Mouse (Mus musculus) gastrocnemius, postnatal 36 days (tissue): ENCODE measurements around the gene Btg2. TPM values are rescaled to one million over a fixed set of nuclear protein-coding genes. Genes with fewer than 3 reads are reported as not detected.

Experiments used
- DNase-seq, 2 experiments: peaks; one replicate each; pipeline ENCODE4 v3.0.0; 2022
- intact Hi-C: fragments of 180-260 bp; cut with DNase I; formaldehyde crosslinking; loops from one replicate; pipeline ENCODE4 v1.15.1; 2025
- long read RNA-seq, 2 experiments: library from polyadenylated mRNA; stranded (forward); transcript quantifications; one replicate each; pipeline ENCODE4 v2.0.0; 2021
- total RNA-seq, 2 experiments: library from RNA; stranded (reverse); gene quantifications; 2 replicates each; pipeline ENCODE4 v1.2.3; 2021

Btg2 gene
- total RNA-seq = 10 to 100 TPM; 31.5 to 54.9 TPM
- long read RNA-seq, experiment 1, transcript Btg2-201 (2 exons, 2,743 nt) = major isoform, 5 of 9 reads
- long read RNA-seq, experiment 1, partial matches to known transcripts = 0 of 9 reads
- long read RNA-seq, experiment 1, other reads (novel, unspliced or antisense) = 4 of 9 reads
- long read RNA-seq, experiment 2, transcript Btg2-201 (2 exons, 2,743 nt) = major isoform, 14 of 25 reads
- long read RNA-seq, experiment 2, partial matches to known transcripts = 0 of 25 reads
- long read RNA-seq, experiment 2, other reads (novel, unspliced or antisense) = 11 of 25 reads

GRCm38 (mm10) chr1:134078802-134079476 is at the start of gene Btg2:
Gene Btg2 (minus strand): TSS chr1:134079120.
- DNase-seq = peak; percentile 96 to 97
- intact Hi-C loops = loop anchor here (2.0 kb wide), 1 partner anchor 14 kb away; no protein-coding TSS in a partner anchor

GRCm38 (mm10) chr1:134122195-134122594 is 43.3 kb upstream of the Btg2 start:
- DNase-seq = no peak
- intact Hi-C loops = no loop called here

- intact Hi-C loops = no loop called here
- DNase-seq = peak; percentile 75 to 85
These were observed 41.3 kb upstream of the Btg2 start for GRCm38 (mm10) chr1:134120179-134120578.

- intact Hi-C loops = loop anchor here (5.0 kb wide), 1 partner anchor 215 kb away; the partner anchor contains the start of gene Ppfia4
These were observed 38.2 kb upstream of the Btg2 start for GRCm38 (mm10) chr1:134117110-134117509.

GRCm38 (mm10) chr1:134115424-134115823 is 36.5 kb upstream of the Btg2 start:
- no peak for DNase-seq
- intact Hi-C loops = loop anchor here (5.0 kb wide), 1 partner anchor 217 kb away; the partner anchor contains the start of gene Ppfia4

More at GRCm38 (mm10) chr1:134117110-134117509, 38.2 kb upstream of the Btg2 start:
- no peak for DNase-seq

- DNase-seq = no peak
- intact Hi-C loops = loop anchor here (5.0 kb wide), 1 partner anchor 218 kb away; the partner anchor contains the start of gene Ppfia4
These were observed 35.8 kb upstream of the Btg2 start for GRCm38 (mm10) chr1:134114730-134115129.

GRCm38 (mm10) chr1:134114018-134114417 is 35.1 kb upstream of the Btg2 start:
- intact Hi-C loops = no loop called here
- DNase-seq = no peak

- DNase-seq = no peak
- intact Hi-C loops = no loop called here
These were observed 34.6 kb upstream of the Btg2 start for GRCm38 (mm10) chr1:134113560-134113959.

- intact Hi-C loops = no loop called here
- DNase-seq = no peak
These were observed 32.1 kb upstream of the Btg2 start, which contains the start of gene Chit1 for GRCm38 (mm10) chr1:134110979-134111378. Gene Chit1 (plus strand): TSS chr1:134111242.

GRCm38 (mm10) chr1:134110449-134110848 is 31.5 kb upstream of the Btg2 start:
- intact Hi-C loops = no loop called here

GRCm38 (mm10) chr1:134110015-134110414 is 31.1 kb upstream of the Btg2 start:
- intact Hi-C loops = no loop called here
- peak in 1 of 2 experiments; percentile 2 for DNase-seq

More at GRCm38 (mm10) chr1:134110449-134110848, 31.5 kb upstream of the Btg2 start:
- no peak for DNase-seq

- intact Hi-C loops = loop anchor here (1.0 to 5.0 kb wide), 3 partner anchors 54 to 195 kb away; no protein-coding TSS in a partner anchor
- no peak for DNase-seq
These were observed 28.9 kb upstream of the Btg2 start for GRCm38 (mm10) chr1:134107777-134108176.

GRCm38 (mm10) chr1:134106719-134107118 is 27.8 kb upstream of the Btg2 start:
- peak; percentile 33 to 49 for DNase-seq
- intact Hi-C loops = loop anchor here (1.0 to 5.0 kb wide), 3 partner anchors 53 to 194 kb away; no protein-coding TSS in a partner anchor

- intact Hi-C loops = loop anchor here (5.0 kb wide), 2 partner anchors 144 to 194 kb away; no protein-coding TSS in a partner anchor
- DNase-seq = peak in 1 of 2 experiments; percentile 6
These were observed 27.0 kb upstream of the Btg2 start for GRCm38 (mm10) chr1:134105764-134106430.

- intact Hi-C loops = loop anchor here (5.0 kb wide), 2 partner anchors 143 to 193 kb away; no protein-coding TSS in a partner anchor
- peak in 1 of 2 experiments; percentile 8 for DNase-seq
These were observed 26.3 kb upstream of the Btg2 start for GRCm38 (mm10) chr1:134105043-134105763.

- intact Hi-C loops = no loop called here
- peak in 1 of 2 experiments; percentile 19 for DNase-seq
These were observed 24.9 kb upstream of the Btg2 start for GRCm38 (mm10) chr1:134103861-134104260.

- peak in 1 of 2 experiments; percentile 10 for DNase-seq
- intact Hi-C loops = no loop called here
These were observed 22.7 kb upstream of the Btg2 start for GRCm38 (mm10) chr1:134101593-134101992.

GRCm38 (mm10) chr1:134100928-134101327 is 22.0 kb upstream of the Btg2 start:
- intact Hi-C loops = no loop called here
- peak in 1 of 2 experiments; percentile 8 for DNase-seq

GRCm38 (mm10) chr1:134100401-134100800 is 21.5 kb upstream of the Btg2 start:
- no peak for DNase-seq
- intact Hi-C loops = no loop called here
